Mouse (Mus musculus): ENCODE results near the gene Arl14. TPM values are rescaled to one million over a fixed set of nuclear protein-coding genes. Genes with fewer than 3 reads are reported as not detected.

Arl14 gene
- polyA plus RNA-seq, 1 experiment from 2014 or later = 3.0 TPM

DNA sequence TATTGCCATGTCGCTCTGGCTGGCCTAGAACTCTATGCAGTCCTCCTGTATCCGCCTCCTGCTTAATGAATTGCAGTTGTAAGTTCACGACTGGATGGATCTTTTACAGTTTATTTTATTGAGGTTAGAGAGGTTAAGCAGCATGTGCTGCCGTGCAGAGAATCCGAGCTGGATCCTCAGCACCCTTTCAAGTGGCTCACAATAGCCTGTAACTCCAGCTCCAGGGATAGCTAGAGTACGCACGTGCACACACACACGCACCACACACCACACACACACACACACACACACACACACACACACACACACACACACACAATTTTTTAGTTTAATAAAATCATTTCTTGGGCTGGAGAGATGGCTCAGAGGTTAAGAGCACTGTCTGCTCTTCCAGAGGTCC, 27.0 kb upstream of the Arl14 start:
- no peak overlapping the region for H3K4me2 ChIP-seq (replicated peaks)
- H3K9me3 ChIP-seq = no peaks in the 10 kb centered on the region
- no peak for ATAC-seq
- WGBS = 49% methylated on average over 8 of the region's 8 CpGs
- no peak overlapping the region for H3K4me3 ChIP-seq (replicated peaks)
- no peak overlapping the region for H3K9ac ChIP-seq
- no peak overlapping the region for H3K27ac ChIP-seq
- no peaks in the 10 kb centered on the region for H3K27me3 ChIP-seq (replicated peaks)
- H3K36me3 ChIP-seq = no peaks in the 10 kb centered on the region
- H3K4me1 ChIP-seq (replicated peaks) = no peaks in the 10 kb centered on the region

DNA sequence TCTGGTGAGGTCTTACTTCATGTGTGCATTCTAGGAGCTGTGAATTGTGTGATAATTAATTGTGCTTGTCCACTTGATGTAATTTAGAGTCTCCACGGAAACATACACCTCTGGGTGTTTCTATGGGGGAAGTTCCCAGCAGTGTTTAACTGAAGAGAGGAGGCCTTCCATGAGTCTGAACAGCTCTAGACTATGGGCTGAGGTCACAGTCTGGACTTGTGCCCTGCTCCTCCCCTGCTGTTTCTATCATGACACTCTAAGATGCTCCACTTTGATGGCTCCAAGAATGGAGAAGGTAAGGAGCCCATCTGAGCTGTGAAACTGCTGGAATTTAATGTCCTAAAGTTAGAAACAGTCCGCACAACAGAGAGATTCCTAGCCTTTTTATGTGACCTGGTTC, 24.1 kb upstream of the Arl14 start:
- no peak overlapping the region for H3K27ac ChIP-seq

DNA sequence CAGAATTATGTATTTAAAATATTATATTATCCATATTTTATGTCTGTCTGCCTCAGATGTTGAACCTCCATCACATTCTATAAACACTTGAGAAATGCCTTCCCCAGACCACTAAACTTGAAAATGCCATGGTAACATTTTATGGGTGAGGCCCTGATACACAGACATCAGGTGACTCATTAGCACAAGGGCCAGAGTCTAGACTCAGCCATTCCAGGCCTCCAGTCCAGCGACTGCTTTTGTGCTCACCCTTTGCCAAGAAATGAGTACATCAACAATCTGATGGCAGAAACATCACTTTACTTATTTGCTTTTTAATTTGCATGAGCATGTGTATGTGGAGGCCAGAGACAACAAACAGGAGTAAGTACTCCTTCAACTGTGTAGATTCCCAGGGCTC, 22.0 kb upstream of the Arl14 start:
- Histone ChIP-seq H3K27me3 (replicated peaks) (no peaks in the 10 kb centered on the region), H3K36me3 (no peaks in the 10 kb centered on the region), H3K9me3 (no peaks in the 10 kb centered on the region), H3K27ac (no peak overlapping the region), H3K4me1 (replicated peaks) (0 out of 2 replicates have a peak, but pooled peaks cover 2% of the 10 kb centered on the region), H3K9ac (no peak overlapping the region), H3K4me2 (replicated peaks) (no peak overlapping the region), H3K4me3 (replicated peaks) (no peak overlapping the region)
- peak; percentile 91 for ATAC-seq
- 45% methylated on average over 1 of the region's 1 CpGs for WGBS

More for the DNA sequence above, 24.1 kb upstream of the Arl14 start:
- H3K9me3 ChIP-seq = no peaks in the 10 kb centered on the region
- H3K4me3 ChIP-seq (replicated peaks) = no peak overlapping the region
- ATAC-seq = no peak
- 0 out of 2 replicates have a peak, but pooled peaks cover 2% of the 10 kb centered on the region for H3K4me1 ChIP-seq (replicated peaks)
- no peaks in the 10 kb centered on the region for H3K27me3 ChIP-seq (replicated peaks)
- 52% methylated on average over 2 of the region's 2 CpGs for WGBS
- H3K36me3 ChIP-seq = no peaks in the 10 kb centered on the region
- no peak overlapping the region for H3K4me2 ChIP-seq (replicated peaks)
- no peak overlapping the region for H3K9ac ChIP-seq

DNA sequence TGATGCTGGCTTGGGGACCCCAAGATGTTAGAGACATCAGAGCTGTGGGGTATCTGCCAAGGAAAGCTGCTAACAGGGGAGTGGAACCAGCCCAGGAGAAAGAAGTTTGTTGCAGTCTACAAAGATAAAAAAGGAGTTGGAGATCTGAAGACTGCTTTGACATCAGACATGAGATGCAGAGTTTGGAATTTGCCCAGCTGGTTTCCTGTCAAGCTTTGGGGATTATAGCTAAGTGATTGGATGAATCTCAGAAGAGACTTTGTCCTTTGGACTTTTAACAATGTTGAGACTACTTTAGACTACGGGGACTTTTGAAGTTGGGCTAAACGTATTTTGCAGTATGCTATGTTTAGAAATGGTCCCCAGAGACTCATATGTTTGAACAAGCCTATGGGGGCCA, 21.0 kb upstream of the Arl14 start:
- Histone ChIP-seq H3K27ac (no peak overlapping the region), H3K4me1 (replicated peaks) (0 out of 2 replicates have a peak, but pooled peaks cover 2% of the 10 kb centered on the region), H3K9me3 (no peaks in the 10 kb centered on the region), H3K9ac (no peak overlapping the region), H3K36me3 (no peaks in the 10 kb centered on the region), H3K4me3 (replicated peaks) (no peak overlapping the region), H3K27me3 (replicated peaks) (no peaks in the 10 kb centered on the region), H3K4me2 (replicated peaks) (no peak overlapping the region)
- no peak for ATAC-seq
- 37% methylated on average over 2 of the region's 2 CpGs for WGBS

DNA sequence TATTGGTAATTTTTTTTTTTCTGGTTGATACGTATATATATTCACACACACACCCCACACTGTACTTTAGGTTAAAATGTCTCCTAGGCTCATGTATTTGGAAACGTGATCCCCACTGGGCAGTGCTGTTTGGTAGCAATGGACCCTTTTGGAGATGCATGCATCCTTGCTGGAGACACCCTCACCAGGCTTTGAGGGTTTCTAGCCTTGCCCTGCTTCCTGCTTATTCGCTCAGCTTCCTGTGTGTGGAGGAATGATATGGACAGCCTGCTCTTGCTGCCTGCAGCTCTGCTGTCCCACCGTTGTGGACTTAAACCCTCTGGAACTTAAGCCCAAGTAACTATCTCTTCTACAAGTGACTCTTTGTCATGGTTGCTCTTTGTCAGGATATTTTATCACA, 19.3 kb upstream of the Arl14 start:
- ATAC-seq = no peak
- Histone ChIP-seq H3K27me3 (replicated peaks) (no peaks in the 10 kb centered on the region), H3K9me3 (no peaks in the 10 kb centered on the region), H3K27ac (no peak overlapping the region), H3K9ac (no peak overlapping the region), H3K4me1 (replicated peaks) (0 out of 2 replicates have a peak, but pooled peaks cover 2% of the 10 kb centered on the region), H3K4me2 (replicated peaks) (no peak overlapping the region), H3K4me3 (replicated peaks) (no peak overlapping the region), H3K36me3 (no peaks in the 10 kb centered on the region)
- WGBS = 66% methylated on average over 4 of the region's 4 CpGs

DNA sequence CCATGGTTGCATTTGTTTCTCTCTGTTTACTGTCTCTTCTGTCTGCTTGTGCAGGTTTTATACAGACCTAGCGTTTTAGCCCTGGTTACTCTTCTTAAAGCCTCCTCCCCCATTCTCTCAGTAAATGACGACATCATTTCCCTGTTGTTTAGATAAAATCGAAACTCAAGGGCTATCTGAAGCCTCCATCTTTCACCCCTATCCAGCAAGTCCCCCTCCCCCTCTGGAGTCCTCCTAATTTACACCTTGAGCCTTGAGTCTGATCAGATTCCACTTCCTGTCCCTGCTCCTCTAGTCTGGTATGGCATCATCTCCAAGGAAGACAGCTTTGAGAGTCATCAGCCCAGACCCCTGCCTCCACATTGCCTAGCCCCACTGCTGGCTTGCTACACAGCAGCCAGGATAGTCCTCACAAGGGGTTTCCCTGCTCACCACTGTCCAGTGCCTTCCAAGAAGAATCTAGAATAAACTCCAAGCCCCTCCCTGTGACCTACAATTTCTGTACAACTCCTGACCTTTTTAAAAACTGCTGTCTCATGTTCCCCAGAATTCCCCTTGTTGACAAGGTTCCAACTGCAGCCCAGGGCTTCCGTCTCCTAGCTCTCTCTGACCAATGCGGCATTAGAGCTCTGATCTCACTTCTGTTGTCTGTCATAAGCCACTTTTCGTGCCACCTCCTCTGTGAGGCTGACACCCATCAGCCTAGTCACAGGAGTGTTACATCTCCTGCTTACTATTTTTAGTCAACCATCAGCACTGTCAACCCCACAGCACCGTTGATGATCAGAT, 16.8 kb upstream of the Arl14 start:
- no peak for ATAC-seq
- Histone ChIP-seq H3K9ac (no peak overlapping the region), H3K4me3 (replicated peaks) (no peak overlapping the region), H3K4me2 (replicated peaks) (no peak overlapping the region), H3K27ac (no peak overlapping the region), H3K9me3 (no peaks in the 10 kb centered on the region), H3K36me3 (no peaks in the 10 kb centered on the region), H3K4me1 (replicated peaks) (0 out of 2 replicates have a peak, but pooled peaks cover 2% of the 10 kb centered on the region), H3K27me3 (replicated peaks) (no peaks in the 10 kb centered on the region)
- WGBS = 39% methylated on average over 7 of the region's 7 CpGs

GRCm38 (mm10) chr3:69206193-69206893, 15.9 kb upstream of the Arl14 start:
- Histone ChIP-seq H3K9ac (no peak overlapping the region), H3K4me2 (replicated peaks) (no peak overlapping the region), H3K36me3 (no peaks in the 10 kb centered on the region), H3K4me3 (replicated peaks) (no peak overlapping the region), H3K27ac (no peak overlapping the region), H3K9me3 (no peaks in the 10 kb centered on the region), H3K27me3 (replicated peaks) (no peaks in the 10 kb centered on the region), H3K4me1 (replicated peaks) (0 out of 2 replicates have a peak, but pooled peaks cover 2% of the 10 kb centered on the region)
- no peak for ATAC-seq
- 76% methylated on average over 10 of the region's 10 CpGs for WGBS

DNA sequence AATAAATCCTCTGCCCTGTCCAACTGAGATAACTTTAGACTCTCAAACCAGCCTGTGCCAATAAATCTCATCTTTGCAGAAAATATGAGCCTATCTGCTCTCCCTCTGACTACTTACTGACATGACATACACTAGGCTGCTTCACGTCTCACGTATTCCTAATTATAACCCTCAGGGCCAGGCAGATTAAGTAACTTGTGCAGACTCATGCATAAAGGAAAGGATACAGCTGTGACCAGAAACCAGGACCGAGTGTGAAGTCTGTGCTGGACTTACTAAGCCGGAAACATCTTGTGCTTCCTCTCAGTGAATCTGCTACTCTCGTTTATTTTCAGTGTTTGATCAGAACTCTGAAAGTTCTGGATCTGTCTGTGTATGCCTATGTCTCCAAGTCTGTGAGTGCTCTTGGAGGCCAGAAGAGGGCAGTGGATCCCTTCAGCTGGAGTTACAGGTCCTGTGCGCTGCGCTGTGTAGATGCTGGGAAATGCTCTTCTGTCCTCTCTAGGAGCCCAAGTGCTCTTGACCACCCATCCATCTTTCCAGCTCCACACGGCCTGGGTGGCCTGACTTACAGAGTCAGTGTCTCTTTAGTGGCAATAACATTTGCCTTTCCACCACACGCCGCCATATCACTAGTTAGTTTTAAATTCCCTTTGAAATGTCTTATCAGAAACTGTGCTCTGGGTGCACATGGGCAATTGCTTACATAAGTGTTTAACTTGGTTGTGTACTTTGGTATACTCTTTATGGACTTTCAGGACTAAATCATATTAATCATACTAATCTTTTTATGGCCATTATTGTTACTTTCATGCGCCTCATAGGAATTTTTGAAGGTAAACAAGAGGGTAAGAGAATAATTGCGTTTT, 13.5 kb upstream of the Arl14 start:
- no peaks in the 10 kb centered on the region for H3K9me3 ChIP-seq
- H3K4me2 ChIP-seq (replicated peaks) = no peak overlapping the region
- ATAC-seq = peak; percentile 82
- H3K27ac ChIP-seq = no peak overlapping the region
- H3K27me3 ChIP-seq (replicated peaks) = no peaks in the 10 kb centered on the region
- 45% methylated on average over 12 of the region's 12 CpGs for WGBS
- H3K36me3 ChIP-seq = no peaks in the 10 kb centered on the region
- H3K4me1 ChIP-seq (replicated peaks) = no peaks in the 10 kb centered on the region
- no peak overlapping the region for H3K9ac ChIP-seq
- H3K4me3 ChIP-seq (replicated peaks) = no peak overlapping the region

- H3K9me3 ChIP-seq = no peaks in the 10 kb centered on the region
- no peak overlapping the region for H3K4me3 ChIP-seq (replicated peaks)
- no peak overlapping the region for H3K27ac ChIP-seq
- WGBS = 94% methylated on average over 2 of the region's 2 CpGs
- no peaks in the 10 kb centered on the region for H3K4me1 ChIP-seq (replicated peaks)
- no peak for ATAC-seq
- no peaks in the 10 kb centered on the region for H3K36me3 ChIP-seq
- no peak overlapping the region for H3K4me2 ChIP-seq (replicated peaks)
- H3K9ac ChIP-seq = no peak overlapping the region
- H3K27me3 ChIP-seq (replicated peaks) = no peaks in the 10 kb centered on the region
Measured at GRCm38 (mm10) chr3:69212246-69212645, 10.0 kb upstream of the Arl14 start.

DNA sequence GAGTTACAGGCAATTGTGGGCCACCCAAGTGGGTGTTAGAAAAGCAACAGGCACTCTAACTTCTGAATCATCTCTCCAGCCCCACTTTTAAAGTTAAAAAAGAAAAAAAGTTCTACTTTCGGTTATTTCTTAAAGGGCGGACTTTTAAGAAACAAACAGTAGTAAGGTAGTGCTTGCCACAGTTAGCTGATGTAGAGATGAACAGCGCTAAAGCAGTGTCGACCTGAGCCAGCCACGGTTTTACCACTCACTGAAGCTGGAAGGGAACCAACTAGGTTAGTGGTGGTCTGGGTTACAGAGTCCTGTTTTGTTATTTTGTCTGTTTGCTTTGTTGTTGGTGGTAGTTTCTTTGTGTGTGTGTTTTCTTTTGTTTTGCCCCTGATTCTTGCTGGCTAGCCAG, 8.8 kb upstream of the Arl14 start:
- WGBS = 83% methylated on average over 5 of the region's 5 CpGs
- H3K9ac ChIP-seq = no peak overlapping the region
- H3K9me3 ChIP-seq = no peaks in the 10 kb centered on the region
- no peak overlapping the region for H3K4me2 ChIP-seq (replicated peaks)
- H3K27ac ChIP-seq = no peak overlapping the region
- no peak for ATAC-seq
- no peaks in the 10 kb centered on the region for H3K4me1 ChIP-seq (replicated peaks)
- H3K4me3 ChIP-seq (replicated peaks) = no peak overlapping the region
- H3K27me3 ChIP-seq (replicated peaks) = no peaks in the 10 kb centered on the region
- no peaks in the 10 kb centered on the region for H3K36me3 ChIP-seq

DNA sequence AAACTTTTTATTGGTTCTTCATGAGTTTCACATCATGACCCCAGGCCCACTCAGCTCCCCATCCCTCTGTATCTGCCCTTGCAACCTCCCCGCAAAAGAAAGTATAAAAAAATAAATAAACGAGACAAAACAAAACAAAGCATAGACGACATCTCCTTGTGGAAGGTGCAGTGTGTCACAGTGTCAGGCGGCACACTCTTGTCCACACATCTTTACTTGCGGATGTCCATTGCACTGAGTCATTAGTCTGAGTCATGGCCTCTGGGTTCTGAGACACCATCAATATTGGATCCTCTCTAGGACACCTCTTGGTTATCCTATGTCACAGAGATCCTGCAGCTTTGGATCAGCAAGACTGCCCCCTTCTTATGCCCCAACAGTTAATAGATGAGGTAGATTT, 7.7 kb upstream of the Arl14 start:
- 83% methylated on average over 5 of the region's 5 CpGs for WGBS
- no peak for ATAC-seq
- no peak overlapping the region for H3K27ac ChIP-seq

GRCm38 (mm10) chr3:69222502-69222900, 282 bp downstream of the Arl14 start:
- peak; percentile 58 for ATAC-seq
- Histone ChIP-seq H3K9me3 (no peaks in the 10 kb centered on the region), H3K4me1 (replicated peaks) (no peaks in the 10 kb centered on the region), H3K4me3 (replicated peaks) (peak overlapping the region; percentile 11), H3K4me2 (replicated peaks) (peak overlapping the region; percentile 46), H3K27me3 (replicated peaks) (no peaks in the 10 kb centered on the region), H3K9ac (no peak overlapping the region), H3K27ac (0 out of 2 replicates have a peak overlapping the region, but pooled peaks have one; percentile 29), H3K36me3 (no peaks in the 10 kb centered on the region)
- WGBS = 62% methylated on average over 14 of the region's 14 CpGs

More for the DNA sequence above, 7.7 kb upstream of the Arl14 start:
- H3K4me2 ChIP-seq (replicated peaks) = no peak overlapping the region
- no peak overlapping the region for H3K9ac ChIP-seq
- no peak overlapping the region for H3K4me3 ChIP-seq (replicated peaks)
- H3K36me3 ChIP-seq = no peaks in the 10 kb centered on the region
- H3K4me1 ChIP-seq (replicated peaks) = no peaks in the 10 kb centered on the region
- no peaks in the 10 kb centered on the region for H3K27me3 ChIP-seq (replicated peaks)
- H3K9me3 ChIP-seq = no peaks in the 10 kb centered on the region
